Mouse (Mus musculus) activated CD4-positive, CD25-positive, alpha-beta regulatory T cell, adult 4 months (primary cell): ENCODE measurements at regions not wholly inside any gene's neighbourhood (a gene's known extent, or its start where the extent isn't known, plus 50 kb on each side); places are given as distances from the start of the nearest gene placed in this dataset.
"Not testable (repeated sequence)": the region's sequence is repeated elsewhere in the genome, so short reads cannot be mapped to it uniquely, and the experiment has no call there.

Experiments used
- ATAC-seq: one replicate; pipeline ENCODE4 v1.8.0; 2017

DNA sequence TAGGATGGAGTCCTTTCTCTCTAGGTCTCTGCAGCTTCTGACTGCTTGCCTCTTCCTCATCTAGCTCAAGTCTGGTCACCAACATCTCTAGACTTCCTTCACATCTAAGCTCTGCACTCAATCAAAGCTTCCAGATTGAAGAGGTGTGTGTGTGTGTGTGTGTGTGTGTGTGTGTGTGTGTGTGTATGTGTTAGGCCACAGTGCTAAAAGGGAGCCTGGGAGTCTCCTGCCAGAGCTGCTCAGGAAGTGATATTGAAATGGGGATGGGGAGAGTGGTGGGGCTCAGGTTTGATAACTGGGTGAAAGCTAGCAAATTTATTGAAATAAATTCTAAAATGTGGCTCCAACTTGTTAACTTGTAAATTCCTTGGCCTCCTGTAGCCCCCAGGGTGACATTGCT, 73.3 kb downstream of the Gm31371 start:
- ATAC-seq, result not testable (repeated sequence)

- peak; percentile 93 for ATAC-seq
Observed at GRCm38 (mm10) chr8:19979536-19980345, 76.5 kb downstream of the Gm31371 start.

GRCm38 (mm10) chr8:19980346-19980726, 77.1 kb downstream of the Gm31371 start:
- ATAC-seq, result peak; percentile 50

DNA sequence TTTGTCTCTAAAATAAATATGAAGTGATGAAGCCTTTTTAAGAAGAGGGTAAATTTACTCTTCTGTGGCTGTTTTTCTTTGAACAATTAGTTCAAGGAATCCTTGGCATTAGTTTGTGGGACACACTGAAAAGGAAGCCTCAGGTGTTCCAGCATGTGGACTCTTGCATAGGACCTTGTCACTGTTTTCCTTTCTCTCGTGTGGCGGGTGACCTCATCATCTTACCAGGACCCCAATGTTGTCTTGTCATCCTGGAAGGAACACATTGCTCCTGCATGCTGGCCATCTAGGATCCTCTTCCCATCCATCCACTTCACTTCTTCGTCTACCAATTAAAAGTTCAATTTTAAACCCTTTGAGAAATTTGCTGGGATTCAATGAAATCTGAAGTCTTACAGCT, 104.9 kb downstream of the Gm31371 start:
- not testable (repeated sequence) for ATAC-seq

DNA sequence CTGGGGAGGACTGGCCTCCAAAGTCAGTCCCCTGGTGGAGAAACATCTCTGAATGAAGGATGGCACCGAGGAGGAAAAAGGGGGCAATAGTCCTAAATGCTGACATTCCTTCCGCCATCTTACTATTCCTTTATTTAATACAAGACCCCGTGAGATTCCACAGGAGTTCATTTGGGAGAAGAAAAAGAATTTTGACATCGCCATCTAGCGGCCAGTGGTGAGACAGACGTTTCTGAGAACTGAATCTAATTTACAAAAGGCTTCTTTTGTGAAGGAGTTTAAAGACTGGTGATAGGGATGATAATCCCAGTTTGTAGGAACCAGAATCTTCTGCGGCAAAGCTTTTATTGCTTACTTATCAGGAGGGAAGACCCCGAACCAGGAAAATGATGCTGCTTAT, 107.8 kb downstream of the Gm31371 start:
- not testable (repeated sequence) for ATAC-seq

DNA sequence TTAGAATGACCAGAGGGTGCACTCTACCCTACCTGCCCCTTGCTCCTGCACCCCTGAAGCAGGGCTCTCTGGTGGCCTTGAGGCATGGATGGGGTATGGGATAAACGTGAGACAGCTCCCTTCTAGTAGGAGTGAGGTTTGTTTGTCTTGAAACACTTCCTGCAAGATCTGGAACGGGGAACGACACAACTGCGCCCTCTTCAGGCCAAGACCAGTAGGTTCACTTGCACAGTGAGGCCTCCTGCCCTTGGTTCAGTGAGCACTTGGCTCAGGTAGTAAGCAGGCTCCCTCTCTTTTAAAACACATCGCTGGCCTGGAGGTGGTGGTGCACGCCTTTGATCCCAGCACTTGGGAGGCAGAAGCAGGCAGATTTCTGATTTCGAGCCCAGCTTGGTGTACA, 110.1 kb downstream of the Gm31371 start:
- peak; percentile 82 for ATAC-seq

DNA sequence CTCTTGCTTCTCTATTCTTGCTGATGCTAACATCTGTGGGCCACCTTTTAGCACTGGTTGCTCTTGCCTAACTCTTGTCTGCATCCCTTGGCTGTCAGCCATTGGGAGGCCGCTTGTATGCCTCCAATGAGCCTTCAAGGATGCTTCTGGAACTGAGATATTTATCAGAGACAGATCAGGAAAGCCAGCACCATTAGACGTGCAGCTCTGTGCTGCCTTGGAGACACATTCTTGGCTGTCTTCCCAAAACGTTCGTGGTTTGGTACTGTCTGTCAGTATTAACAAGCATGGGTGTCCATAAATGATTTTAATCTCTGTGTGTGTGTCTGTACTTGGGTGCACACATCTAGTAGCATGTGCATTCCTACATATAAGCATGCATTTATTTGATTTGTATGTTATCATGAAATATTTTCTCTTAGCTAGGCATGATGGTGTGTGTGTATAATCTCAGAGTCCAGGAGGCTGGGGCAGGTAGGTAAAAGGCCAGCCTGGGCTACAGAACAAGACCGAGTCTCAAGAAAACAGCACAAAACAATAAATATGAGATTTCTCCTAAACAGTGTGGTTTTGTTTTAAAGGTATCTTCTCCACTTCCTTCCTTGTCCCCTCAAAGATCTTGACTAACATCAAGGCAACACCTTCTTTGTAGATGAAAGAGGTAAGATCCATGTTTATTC, 111.4 kb downstream of the Gm31371 start:
- ATAC-seq, result not testable (repeated sequence)

DNA sequence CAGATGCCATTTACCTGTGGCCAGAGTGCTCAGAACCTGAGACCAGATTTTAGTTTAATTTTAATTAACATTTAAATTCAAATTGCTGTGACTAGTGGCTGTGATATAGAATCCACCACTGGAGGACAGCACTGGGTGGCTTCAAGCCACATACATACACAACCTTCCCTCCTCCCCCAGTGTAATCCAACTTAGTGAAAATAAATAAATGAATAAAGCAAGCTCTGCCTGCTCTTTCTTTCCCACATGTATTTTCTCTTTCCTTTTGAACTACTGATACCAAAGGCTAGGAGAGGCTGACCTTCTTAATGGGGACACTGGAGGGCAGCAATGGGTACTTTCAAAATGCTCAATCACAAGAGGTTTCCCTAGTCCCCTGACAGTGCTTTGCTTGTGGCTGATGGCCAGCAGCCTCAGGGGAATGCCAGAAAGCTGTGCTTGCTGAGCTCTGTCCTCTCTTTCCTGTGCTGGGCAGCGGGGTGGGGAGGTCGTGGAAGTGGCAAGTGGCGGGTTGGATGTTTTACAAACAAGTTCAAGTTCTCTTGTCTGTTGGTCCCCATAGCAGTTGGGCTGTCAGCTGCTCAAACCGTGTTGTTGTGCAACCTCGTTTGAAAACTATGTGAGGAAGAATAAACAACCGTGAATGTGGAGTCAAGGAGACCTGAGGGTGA, 112.4 kb downstream of the Gm31371 start:
- ATAC-seq, result not testable (repeated sequence)

DNA sequence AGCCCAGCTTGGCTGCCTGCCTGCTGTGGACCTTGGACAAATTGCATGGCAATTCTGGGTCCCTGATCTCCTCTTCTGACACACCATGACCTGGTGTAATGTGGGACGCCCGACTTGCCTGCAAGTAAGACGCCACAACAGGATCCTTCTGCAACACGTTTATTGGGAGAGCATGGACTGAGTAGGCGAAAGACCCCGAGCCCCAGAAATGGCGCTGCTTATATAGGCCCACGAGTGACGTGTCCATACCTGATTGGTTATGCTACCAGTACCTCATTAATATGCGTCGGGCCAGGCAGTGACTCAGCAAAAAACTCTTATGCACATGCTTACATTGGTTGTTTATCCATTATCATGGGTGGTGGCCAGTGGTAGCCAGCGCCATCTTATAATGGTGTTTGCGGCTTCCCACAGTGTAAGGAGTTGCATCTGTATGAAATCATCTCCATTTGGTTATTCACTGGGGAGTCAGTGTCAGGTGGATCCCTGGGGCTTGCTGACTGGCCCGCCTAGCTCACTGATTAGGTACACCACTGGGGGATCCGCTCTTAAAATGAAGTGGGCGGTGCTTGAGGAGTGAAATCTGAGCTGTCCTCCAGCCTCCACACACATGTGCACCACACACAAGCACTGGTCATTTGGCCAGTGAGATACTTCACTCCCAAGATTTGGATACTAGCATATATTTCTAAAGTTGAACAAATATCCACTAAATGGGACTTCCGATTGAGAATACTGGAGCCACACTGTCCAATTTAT, 113.1 kb downstream of the Gm31371 start:
- not testable (repeated sequence) for ATAC-seq

- not testable (repeated sequence) for ATAC-seq
Observed at GRCm38 (mm10) chr8:20025521-20025920, 122.3 kb downstream of the Gm31371 start.

DNA sequence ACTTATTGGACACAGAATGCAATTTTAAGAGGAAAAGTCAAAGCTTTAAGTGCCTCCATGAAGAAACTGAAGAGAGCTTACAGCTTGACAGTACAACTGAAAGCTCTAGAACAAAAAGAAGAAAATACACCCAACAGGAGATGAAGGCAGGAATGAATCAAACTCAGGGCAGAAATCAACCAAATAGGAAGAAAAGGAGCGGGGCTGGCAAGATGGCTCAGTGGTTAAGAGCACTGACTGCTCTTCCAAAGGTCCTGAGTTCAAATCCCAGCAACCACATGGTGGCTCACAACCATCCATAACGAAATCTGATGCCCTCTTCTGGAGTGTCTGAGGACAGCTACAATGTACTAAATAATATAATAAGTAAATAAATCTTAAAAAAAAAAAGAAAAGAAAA, 124.8 kb downstream of the Gm31371 start:
- not testable (repeated sequence) for ATAC-seq

GRCm38 (mm10) chr8:20030131-20030530, 126.9 kb downstream of the Gm31371 start:
- ATAC-seq, result not testable (repeated sequence)

DNA sequence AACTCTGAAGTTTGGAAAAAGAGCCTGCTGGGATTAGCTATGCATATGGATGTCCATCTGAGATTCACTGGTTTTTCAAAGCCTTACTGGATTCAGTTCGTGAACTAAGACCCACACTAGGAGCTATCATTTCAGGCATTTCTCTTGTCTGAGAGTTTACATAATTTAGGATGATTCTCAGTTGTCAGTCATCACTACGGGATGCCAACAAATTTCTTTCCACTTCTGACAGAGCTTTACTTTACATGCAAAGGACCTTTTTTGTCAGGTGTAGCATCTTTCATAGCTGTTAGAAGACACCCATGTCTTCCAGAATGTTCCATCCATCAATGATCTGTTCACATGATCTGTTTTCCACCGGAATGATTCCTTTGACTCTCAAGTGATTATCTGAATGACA, 154.4 kb downstream of the Gm31371 start:
- ATAC-seq, result not testable (repeated sequence)

DNA sequence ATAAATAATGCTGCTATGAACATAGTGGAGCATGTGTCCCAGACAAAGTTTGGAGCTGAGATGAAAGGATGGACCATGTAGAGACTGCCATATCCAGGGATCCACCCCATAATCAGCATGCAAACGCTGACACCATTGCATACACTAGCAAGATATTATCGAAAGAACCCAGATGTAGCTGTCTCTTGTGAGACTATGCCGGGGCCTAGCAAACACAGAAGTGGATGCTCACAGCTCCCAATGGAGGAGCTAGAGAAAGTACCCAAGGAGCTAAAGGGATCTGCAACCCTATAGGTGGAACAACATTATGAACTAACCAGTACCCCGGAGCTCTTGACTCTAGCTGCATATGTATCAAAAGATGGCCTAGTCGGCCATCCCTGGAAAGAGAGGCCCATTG, 194.9 kb downstream of the Gm31371 start:
- not testable (repeated sequence) for ATAC-seq

- ATAC-seq, result not testable (repeated sequence)
Observed at GRCm38 (mm10) chr8:20100241-20100640, 197.0 kb downstream of the Gm31371 start.

- ATAC-seq, result not testable (repeated sequence)
Observed at GRCm38 (mm10) chr8:20102374-20102773, 199.2 kb downstream of the Gm31371 start.

DNA sequence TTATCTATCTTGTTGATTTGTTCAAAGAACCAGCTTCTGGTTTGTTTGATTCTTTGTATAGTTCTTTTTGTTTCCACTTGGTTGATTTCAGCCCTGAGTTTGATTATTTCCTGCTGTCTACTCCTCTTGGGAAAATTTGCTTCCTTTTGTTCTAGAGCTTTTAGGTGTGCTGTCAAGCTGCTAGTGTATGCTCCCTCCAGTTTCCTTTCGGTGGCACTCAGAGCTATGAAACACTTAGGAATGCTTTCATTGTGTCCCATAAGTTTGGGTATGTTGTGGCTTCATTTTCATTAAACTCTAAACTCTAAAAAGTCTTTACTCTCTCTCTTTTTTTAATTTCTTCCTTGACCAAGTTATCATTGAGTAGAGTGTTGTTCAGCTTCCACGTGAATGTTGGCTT, 204.0 kb downstream of the Gm31371 start:
- not testable (repeated sequence) for ATAC-seq

DNA sequence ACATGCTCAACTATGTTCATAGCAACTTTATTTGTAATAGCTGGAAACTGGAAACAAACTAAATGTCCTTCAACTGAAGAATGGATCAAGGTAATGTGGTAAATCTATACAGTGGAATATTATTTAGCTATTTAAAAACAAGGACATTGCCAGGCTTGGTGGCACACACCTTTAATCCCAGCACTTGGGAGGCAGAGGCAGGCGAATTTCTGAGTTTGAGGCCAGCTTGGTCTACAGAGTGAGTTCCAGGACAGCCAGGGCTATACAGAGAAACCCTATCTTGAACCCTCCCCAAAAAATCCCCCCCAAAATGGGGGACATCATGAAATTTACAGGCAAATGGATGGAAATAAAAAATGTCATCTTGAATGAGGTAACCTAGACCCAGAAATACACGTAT, 213.6 kb downstream of the Gm31371 start:
- ATAC-seq, result not testable (repeated sequence)

GRCm38 (mm10) chr8:20119581-20119980, 216.4 kb downstream of the Gm31371 start:
- ATAC-seq, result not testable (repeated sequence)

- not testable (repeated sequence) for ATAC-seq
Observed at GRCm38 (mm10) chr8:20120186-20120585, 217.0 kb downstream of the Gm31371 start.

DNA sequence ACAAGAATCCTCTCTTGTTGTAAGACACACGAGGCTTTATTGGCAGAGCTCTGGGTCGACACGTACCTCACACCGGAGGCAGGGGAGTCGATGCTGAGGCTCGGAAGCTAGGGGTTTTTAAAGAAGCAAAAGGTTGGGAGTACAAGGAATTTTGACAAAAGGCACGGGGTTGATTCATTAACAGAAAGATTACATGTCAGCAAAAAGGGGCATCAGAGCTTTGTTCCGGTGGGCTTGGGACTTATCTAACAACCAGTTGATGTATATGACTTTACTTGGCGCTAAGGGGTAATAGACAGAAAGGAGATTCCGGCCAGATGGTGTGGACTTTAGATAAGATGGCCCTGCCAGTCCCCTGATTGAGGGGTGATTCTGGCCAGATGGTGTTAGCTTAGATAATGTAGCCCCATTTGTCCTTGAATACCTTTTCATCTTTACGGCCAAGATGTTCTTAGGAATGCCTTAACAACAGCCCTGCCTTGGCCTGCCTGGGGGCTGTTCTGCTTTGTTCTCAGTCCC, 218.3 kb downstream of the Gm31371 start:
- not testable (repeated sequence) for ATAC-seq
